Mouse (Mus musculus): ENCODE measurements around the gene Pvr.

Gene Pvr

DNA sequence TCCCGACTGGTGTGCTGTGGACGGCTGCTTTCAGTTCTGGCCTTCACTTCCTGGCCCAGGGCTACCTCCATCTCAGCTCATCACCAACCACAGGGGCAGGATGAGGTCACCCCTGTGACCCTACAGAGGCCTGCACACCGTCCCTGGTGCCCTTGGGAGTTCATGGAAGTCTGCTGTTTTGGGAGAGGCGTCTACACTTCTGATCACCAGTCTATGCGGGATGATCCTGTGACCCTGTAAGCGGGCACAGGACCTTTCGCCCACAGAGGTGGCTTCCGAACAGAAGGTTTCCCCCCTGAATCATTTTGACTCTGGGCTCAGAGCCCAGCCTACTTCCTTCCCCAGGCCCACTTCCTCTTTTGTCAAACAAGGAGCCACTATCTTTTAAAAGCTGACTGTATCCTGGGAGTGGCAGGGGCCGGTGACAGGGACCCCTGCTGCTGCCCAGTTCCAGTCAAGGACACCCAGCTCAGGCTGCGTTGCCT is 49.8 kb downstream of the Pvr start:
- no peak for DNase-seq (ENCODE audit: inconsistent ontology term)

DNA sequence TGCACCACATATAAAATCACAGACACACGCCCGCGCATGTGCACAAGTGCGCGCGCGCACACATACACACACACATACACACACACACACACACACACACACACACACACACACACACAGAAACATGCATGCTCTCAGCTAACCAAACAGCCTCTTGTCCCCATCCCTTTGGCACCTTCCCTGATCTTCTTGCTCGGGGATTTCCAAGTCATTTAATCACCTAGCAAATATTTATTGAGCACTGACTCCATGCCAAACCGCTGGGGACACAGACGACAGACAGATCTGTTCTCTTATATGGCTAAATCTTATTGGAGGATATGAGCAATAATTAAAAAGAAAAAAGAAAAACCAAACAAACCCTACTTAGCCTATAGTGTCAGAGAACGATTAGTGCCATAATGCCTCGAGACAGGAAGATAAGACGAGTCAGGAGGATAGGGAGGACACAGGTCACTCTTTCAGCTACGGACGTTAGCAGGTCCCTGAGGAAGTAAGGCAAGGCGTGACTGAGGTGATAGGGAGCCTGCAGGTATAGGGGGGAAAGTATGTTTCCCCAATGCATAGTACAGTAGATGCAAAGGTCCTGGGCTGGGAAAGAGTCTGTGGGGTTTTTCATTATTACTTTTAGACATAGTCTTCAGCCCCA is 53.1 kb downstream of the Pvr start:
- DNase-seq (ENCODE audit: inconsistent ontology term): no peak

DNA sequence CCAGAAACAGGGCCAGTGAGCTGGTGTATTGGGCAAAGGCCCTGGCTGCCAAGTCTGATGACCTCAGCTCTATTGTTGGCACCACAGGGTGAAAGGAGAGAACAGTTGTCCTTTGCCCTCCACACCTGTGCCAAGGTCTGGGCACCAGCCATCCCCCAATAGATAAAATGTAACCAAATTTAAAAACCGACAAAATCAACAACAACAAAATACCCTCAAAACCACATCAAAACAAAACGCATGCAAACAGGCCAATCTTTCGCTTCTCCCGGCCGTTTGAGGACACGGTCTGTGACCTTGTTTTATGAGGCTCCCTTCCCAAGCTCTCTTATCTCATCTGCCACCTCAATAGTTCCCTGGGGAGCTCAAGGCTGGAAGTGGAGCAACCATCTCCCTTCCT is 54.5 kb downstream of the Pvr start:
- DNase-seq (ENCODE audit: inconsistent ontology term): no peak

DNA sequence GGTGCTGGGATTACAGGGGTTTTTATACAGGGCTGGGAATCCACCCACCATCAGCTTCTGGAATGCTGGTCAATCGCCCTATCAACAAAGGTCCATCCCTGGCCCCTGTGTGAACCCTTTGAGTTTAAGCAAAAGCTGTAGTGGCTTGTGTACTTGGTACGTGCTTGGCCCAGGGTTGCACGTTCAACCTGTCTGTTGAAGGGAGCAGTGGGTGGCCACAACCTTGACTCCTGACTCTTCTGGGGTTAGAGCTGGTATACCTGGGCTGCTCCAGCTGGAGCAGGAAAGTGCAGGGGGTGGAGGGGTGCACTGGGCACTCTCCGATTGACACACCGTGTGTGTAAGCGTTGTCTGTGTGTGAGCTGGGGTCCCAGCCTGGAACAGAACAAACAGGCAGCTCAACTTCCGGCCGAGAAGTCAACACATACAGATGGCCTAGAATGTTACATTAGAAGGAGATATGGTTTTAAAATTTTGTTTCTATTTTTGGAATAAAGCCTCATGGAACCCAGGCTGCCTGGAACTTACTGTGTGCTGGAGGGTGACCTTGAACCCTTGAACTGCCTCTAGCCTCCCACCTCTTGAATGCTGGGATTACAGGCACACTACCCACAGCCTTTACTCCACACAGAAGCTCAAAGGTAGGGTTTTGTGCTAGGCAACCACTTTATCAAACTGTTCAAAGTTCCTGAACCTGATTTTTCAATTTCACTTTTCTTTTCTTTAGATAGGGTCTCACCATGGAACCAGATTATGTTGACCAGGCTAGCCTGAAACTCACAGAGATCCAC is 55.5 kb downstream of the Pvr start:
- no peak for DNase-seq (ENCODE audit: inconsistent ontology term)

DNA sequence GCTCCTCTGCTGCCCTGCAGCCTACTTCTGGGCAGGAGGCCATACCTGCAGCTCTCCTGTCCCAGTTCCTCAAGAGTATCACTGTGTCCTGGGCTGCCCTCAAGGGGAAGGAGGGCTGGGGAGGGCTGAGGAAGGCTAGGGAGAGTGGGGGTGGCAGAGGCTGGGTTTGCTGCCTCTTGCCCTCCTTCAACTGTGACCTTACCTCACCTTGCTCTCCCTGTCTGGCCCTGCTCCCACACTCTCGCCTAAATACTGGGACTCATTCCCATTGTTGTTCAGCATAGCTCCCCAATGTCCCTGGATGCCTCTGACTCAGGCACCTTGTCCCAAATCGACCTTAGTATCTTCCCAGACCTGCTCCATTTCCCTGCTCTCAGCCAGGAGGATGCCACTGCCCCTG is 56.7 kb downstream of the Pvr start:
- DNase-seq (ENCODE audit: inconsistent ontology term): no peak

DNA sequence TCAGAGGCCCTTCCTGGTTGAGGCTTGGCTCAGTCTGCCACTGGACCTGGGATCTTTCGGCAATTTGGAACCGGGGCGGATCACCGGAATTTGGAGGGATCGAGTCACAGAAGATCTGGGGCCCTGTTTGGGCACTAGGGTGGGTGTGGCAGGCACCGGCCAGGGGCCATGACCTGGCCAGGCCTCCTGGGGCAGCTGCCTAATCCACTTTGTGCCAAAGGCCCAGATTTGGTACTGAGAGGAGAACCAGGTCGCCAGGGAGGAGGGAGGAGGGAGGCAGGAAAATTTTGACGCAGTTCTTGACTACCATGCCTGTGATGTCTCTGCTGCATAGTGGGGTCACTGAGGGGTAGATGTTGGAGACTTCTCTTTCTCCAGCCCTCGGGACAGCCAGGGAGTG is 59.8 kb downstream of the Pvr start, which contains the start of gene Ceacam16:
Gene Ceacam16, minus strand, starts transcription at position 101 of the 400 bp plus-strand sequence.
- DNase-seq (ENCODE audit: inconsistent ontology term): no peak

DNA sequence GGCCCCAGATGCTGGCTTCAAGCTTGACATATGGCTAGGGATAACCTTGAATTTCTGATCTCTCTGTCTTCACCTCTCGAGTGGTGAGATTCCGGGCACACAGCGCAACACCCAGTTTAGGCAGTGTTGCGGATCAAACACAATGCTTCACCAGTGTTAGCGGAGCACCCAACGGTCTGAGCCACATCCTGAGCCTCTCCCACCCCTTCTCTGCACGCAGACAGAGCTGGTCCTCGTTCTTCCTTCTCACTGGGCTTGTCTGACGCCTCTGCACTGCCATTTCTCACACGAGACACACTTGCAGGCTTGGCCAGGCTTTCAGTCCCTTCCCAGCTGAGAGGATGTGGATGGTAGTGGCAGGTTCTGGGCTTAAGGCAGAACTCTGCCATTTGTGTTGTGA is 61.2 kb downstream of the Pvr start:
- DNase-seq (ENCODE audit: inconsistent ontology term): no peak

DNA sequence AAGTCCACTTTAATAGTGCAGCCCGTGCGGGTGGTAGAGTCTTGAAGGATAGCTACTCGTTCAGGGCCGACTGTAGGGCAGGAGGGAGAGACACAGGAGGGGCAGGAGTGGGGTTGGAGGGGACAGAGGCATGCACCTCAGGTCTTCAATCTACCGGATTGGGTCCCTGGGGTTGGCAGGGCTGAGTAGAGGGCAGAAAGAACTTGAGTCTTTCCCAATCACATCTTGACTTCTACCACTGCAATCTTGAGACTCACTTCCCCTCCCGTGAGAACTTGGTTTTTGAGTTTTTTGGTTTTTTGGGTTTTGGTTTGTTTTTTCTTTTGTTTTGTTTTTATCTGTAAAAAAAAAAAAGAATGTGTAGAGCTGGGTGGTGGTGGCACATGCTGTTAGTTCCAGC is 64.7 kb downstream of the Pvr start:
- DNase-seq (ENCODE audit: inconsistent ontology term): no peak

DNA sequence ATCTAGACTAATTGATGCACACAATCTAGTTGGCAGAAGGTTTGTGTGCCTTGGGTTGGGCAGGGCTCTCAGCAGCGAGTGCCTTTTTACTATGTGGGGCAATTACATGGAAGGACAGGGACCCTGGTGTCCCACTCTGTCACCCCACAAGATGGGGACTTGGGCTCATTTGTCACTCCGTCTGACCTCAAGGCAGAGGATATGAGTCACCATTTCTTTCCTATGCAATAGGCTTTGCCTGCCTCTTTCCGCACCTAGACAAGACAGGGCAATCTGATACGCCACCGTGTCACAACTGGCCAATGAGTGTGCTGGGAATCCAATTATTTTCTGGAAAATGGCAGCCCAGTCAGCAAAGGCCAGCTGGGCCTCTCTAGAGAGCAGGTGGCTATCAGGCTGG is 65.3 kb downstream of the Pvr start:
- DNase-seq (ENCODE audit: inconsistent ontology term): no peak

Data from Muller cell, postnatal 12 days (primary cell).